Mouse (Mus musculus) cerebral cortex, adult 2 months (tissue): ENCODE data around the gene Wnt5b.

Experiments
- WGBS: fragments of 180-500 bp; shearing (Covaris S2); methylation state at CpG from one replicate; pipeline ENCODE4 v1.1.7; 2018; 5-methylcytosine and 5-hydroxymethylcytosine counted together

Wnt5b gene

GRCm38 (mm10) chr6:119482958-119483600 is 61.1 kb downstream of the Wnt5b start:
- WGBS = 31% methylated on average over 16 of the region's 16 CpGs

- WGBS = 5% methylated on average over 10 of the region's 10 CpGs
Measured at GRCm38 (mm10) chr6:119481741-119482390, 62.3 kb downstream of the Wnt5b start.

GRCm38 (mm10) chr6:119480706-119481331 is 63.3 kb downstream of the Wnt5b start:
- 2% methylated on average over 33 of the region's 33 CpGs for WGBS

- under 1% methylated on average over 70 of the region's 70 CpGs for WGBS
Measured at GRCm38 (mm10) chr6:119479876-119480705, 64.1 kb downstream of the Wnt5b start.

- WGBS = 1% methylated on average over 99 of the region's 101 CpGs
Measured at GRCm38 (mm10) chr6:119479343-119479875, 64.7 kb downstream of the Wnt5b start, which contains the start of gene Fbxl14. Gene Fbxl14, plus strand, starts transcription at chr6:119479668.

GRCm38 (mm10) chr6:119478560-119479342 is 65.4 kb downstream of the Wnt5b start:
- under 1% methylated on average over 48 of the region's 49 CpGs for WGBS

GRCm38 (mm10) chr6:119477686-119478310 is 66.3 kb downstream of the Wnt5b start:
- WGBS = 65% methylated on average over 13 of the region's 13 CpGs

GRCm38 (mm10) chr6:119475988-119476387 is 68.2 kb downstream of the Wnt5b start:
- WGBS = 86% methylated on average over 6 of the region's 6 CpGs

- WGBS = 81% methylated on average over 4 of the region's 4 CpGs
Measured at GRCm38 (mm10) chr6:119473992-119474391, 70.2 kb downstream of the Wnt5b start.

GRCm38 (mm10) chr6:119473446-119473845 is 70.7 kb downstream of the Wnt5b start:
- 86% methylated on average over 7 of the region's 7 CpGs for WGBS

GRCm38 (mm10) chr6:119472705-119473104 is 71.4 kb downstream of the Wnt5b start:
- WGBS = 88% methylated on average over 3 of the region's 3 CpGs

GRCm38 (mm10) chr6:119472135-119472534 is 72.0 kb downstream of the Wnt5b start:
- 13% methylated on average over 5 of the region's 5 CpGs for WGBS

GRCm38 (mm10) chr6:119470777-119471176 is 73.4 kb downstream of the Wnt5b start:
- 87% methylated on average over 3 of the region's 3 CpGs for WGBS

GRCm38 (mm10) chr6:119467785-119468059 is 76.4 kb downstream of the Wnt5b start:
- 91% methylated on average over 2 of the region's 2 CpGs for WGBS

GRCm38 (mm10) chr6:119466921-119467784 is 77.0 kb downstream of the Wnt5b start:
- 72% methylated on average over 10 of the region's 10 CpGs for whole genome bisulfite sequencing

- 98% methylated on average over 1 of the region's 1 CpGs for WGBS
Measured at GRCm38 (mm10) chr6:119466161-119466560, 78.0 kb downstream of the Wnt5b start.

GRCm38 (mm10) chr6:119460391-119460790 is 83.8 kb downstream of the Wnt5b start:
- 86% methylated on average over 5 of the region's 5 CpGs for WGBS

- WGBS = 85% methylated on average over 4 of the region's 4 CpGs
Measured at GRCm38 (mm10) chr6:119459041-119459440, 85.1 kb downstream of the Wnt5b start.

GRCm38 (mm10) chr6:119458166-119458565 is 86.0 kb downstream of the Wnt5b start:
- 76% methylated on average over 8 of the region's 8 CpGs for WGBS
